Mouse (Mus musculus) ES-Bruce4 (cell line): ENCODE data around the gene Slc37a2.

Experiments used
- CTCF ChIP-seq: IDR thresholded peaks from one replicate; pipeline ENCODE4 v1.8.1; 2011; ENCODE audit warnings: low read depth, low read length
- EP300 ChIP-seq: IDR thresholded peaks from 2 replicates; pipeline ENCODE4 v1.6.1; 2011; ENCODE audit warnings: low read depth, low read length; ENCODE audit not compliant: insufficient read depth
- POLR2A ChIP-seq: IDR thresholded peaks from one replicate; pipeline ENCODE4 v1.8.1; 2011; ENCODE audit warnings: low read length; ENCODE audit not compliant: insufficient read depth

DNA sequence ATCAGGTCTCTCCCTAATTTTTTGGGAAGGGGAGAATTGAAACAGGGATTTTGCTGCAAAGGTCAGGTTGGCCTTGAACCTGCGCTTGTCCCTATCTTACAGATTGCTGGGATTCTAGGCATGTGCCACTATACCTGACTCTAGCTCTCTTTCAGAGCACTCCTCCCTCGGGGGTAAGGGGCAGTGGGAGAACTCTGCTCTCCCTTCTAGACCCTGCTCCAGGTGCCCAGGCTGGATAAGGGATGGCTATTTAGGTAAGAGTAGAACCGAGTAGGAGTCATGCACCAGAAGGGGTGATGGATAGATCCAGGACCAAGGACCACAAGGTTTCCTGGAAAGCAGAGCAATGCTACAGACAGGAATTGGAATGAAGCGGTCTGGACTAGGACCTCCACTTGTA, 75.9 kb downstream of the Slc37a2 start:
- no peak for TF ChIP-seq CTCF
- no peak for TF ChIP-seq POLR2A
- no peak for TF ChIP-seq EP300
